Mouse (Mus musculus): ENCODE data around the gene Mcm8. TPM values are rescaled to one million over a fixed set of nuclear protein-coding genes. Genes with fewer than 3 reads are reported as not detected.

Gene Mcm8
- polyA plus RNA-seq, 1 experiment from 2014 or later: 8.9 TPM

DNA sequence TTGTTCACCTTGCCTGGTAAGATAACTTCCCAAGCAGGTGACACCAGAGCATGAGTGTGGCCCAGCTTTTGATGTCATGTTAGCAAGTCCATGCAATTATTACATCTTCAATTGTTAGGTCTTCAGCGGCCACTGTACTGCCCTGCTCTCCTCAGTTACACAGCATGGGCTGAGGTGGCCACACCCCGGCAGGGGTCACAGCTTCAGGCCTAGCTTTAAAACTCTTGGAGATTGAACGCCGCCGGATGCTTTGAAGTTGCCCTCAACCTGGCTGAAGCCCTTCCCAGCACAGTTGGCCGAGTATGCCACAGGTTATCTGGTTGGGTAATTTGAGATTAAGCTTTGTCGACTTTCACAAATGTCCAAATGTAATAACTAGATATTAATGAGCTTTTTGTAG is 31.6 kb downstream of the Mcm8 start:
- ATAC-seq (ENCODE audit: low read depth): no peak
- Histone ChIP-seq H3K4me1 (replicated peaks) (peaks cover 46% of the 10 kb centered on the region), H3K4me3 (replicated peaks) (peak overlapping the region; percentile 87), H3K27ac (no peak overlapping the region), H3K9ac (peak overlapping the region; percentile 93), H3K4me2 (peak overlapping the region; percentile 91), H3K36me3 (peaks cover 12% of the 10 kb centered on the region), H3K9me3 (replicated peaks) (no peaks in the 10 kb centered on the region), H3K27me3 (no peaks in the 10 kb centered on the region)
- 31% methylated on average over 7 of the region's 7 CpGs for WGBS (ENCODE audit: insufficient replicate concordance)
- no peak for DNase-seq

DNA sequence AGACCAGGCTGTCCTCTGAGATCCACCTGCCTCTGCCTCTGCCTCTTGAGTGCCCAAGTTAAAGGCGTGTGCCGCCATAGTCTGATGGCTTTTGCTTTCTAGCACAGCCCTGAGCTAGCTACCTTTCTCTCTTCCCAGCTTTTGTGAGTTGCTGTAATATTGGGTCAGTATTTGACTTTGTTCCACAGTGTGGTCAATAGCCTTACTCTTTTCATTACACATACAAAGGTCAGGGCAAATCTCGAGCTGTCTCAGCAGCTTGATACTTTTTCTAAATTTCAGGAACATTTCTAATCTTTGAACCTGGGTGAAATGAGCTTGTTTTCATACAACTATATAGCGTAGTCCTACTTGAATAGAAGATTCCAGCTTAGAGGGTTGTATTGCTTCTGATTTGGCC is 32.4 kb downstream of the Mcm8 start:
- Histone ChIP-seq H3K9me3 (replicated peaks) (no peaks in the 10 kb centered on the region), H3K4me2 (peak overlapping the region; percentile 91; the same call in 1 of the 2 replicates), H3K27me3 (no peaks in the 10 kb centered on the region), H3K27ac (no peak overlapping the region), H3K4me3 (replicated peaks) (no peak overlapping the region), H3K9ac (peak overlapping the region; percentile 93; the same call in 1 of the 2 replicates), H3K36me3 (peaks cover 12% of the 10 kb centered on the region), H3K4me1 (replicated peaks) (peaks cover 46% of the 10 kb centered on the region)
- DNase-seq (no peak), ATAC-seq (ENCODE audit: low read depth) (no peak)
- 77% methylated on average over 4 of the region's 4 CpGs for WGBS (ENCODE audit: insufficient replicate concordance)

- DNase-seq (no peak), ATAC-seq (ENCODE audit: low read depth) (no peak)
- Histone ChIP-seq H3K27ac (no peak overlapping the region), H3K4me2 (no peak overlapping the region), H3K4me3 (replicated peaks) (no peak overlapping the region), H3K36me3 (peaks cover 15% of the 10 kb centered on the region), H3K9me3 (replicated peaks) (no peaks in the 10 kb centered on the region), H3K4me1 (replicated peaks) (peaks cover 46% of the 10 kb centered on the region), H3K9ac (no peak overlapping the region), H3K27me3 (no peaks in the 10 kb centered on the region)
- 85% methylated on average over 6 of the region's 6 CpGs for WGBS (ENCODE audit: insufficient replicate concordance)
Observed at GRCm38 (mm10) chr2:132849141-132849540, 33.2 kb downstream of the Mcm8 start.

- 73% methylated on average over 1 of the region's 1 CpGs for WGBS (ENCODE audit: insufficient replicate concordance)
- no peaks in the 10 kb centered on the region for H3K9me3 ChIP-seq (replicated peaks)
- peaks cover 14% of the 10 kb centered on the region for H3K36me3 ChIP-seq
- no peak overlapping the region for H3K4me3 ChIP-seq (replicated peaks)
- DNase-seq (no peak), ATAC-seq (ENCODE audit: low read depth) (no peak)
- H3K4me2 ChIP-seq: no peak overlapping the region
- peaks cover 32% of the 10 kb centered on the region for H3K4me1 ChIP-seq (replicated peaks)
- H3K9ac ChIP-seq: no peak overlapping the region
- H3K27me3 ChIP-seq: no peaks in the 10 kb centered on the region
- no peak overlapping the region for H3K27ac ChIP-seq
Observed at GRCm38 (mm10) chr2:132853051-132853450, 37.1 kb downstream of the Mcm8 start.

DNA sequence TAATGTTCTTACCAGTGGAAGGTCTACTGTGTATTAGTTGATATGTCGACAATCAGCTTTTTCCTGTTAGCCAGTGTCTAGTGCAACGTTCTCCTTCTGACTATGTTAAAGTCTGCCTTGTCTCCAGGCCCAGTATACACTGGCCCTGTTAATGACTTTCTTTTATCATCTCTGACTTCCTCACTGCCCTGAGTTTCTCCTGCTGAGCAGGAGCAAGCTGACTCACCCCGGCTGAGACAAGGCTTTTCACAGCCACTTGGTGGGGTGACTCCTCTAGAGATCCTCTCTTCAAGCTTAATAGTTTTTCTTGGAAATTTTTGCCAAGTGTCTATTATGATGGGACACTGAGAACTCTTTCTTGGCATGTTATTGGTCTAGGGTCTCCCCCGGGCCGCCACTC is 40.4 kb downstream of the Mcm8 start:
- H3K36me3 ChIP-seq: peaks cover 5% of the 10 kb centered on the region; the same call in 1 of the 2 replicates
- H3K4me1 ChIP-seq (replicated peaks): peaks cover 11% of the 10 kb centered on the region
- no peak overlapping the region for H3K4me3 ChIP-seq (replicated peaks)
- no peak overlapping the region for H3K4me2 ChIP-seq
- H3K27ac ChIP-seq: no peak overlapping the region
- no peaks in the 10 kb centered on the region for H3K9me3 ChIP-seq (replicated peaks)
- no peak overlapping the region for H3K9ac ChIP-seq
- no peaks in the 10 kb centered on the region for H3K27me3 ChIP-seq
- 53% methylated on average over 5 of the region's 5 CpGs for WGBS (ENCODE audit: insufficient replicate concordance)
- DNase-seq: no peak
- no peak for ATAC-seq (ENCODE audit: low read depth)

GRCm38 (mm10) chr2:132860435-132860834 is 44.5 kb downstream of the Mcm8 start:
- H3K4me2 ChIP-seq: no peak overlapping the region
- H3K9me3 ChIP-seq (replicated peaks): no peaks in the 10 kb centered on the region
- no peak for ATAC-seq (ENCODE audit: low read depth)
- peaks cover 9% of the 10 kb centered on the region; the same call in 1 of the 2 replicates for H3K36me3 ChIP-seq
- H3K4me3 ChIP-seq (replicated peaks): no peak overlapping the region
- no peak for DNase-seq
- H3K27me3 ChIP-seq: no peaks in the 10 kb centered on the region
- H3K9ac ChIP-seq: no peak overlapping the region
- H3K4me1 ChIP-seq (replicated peaks): no peaks in the 10 kb centered on the region
- H3K27ac ChIP-seq: no peak overlapping the region

DNA sequence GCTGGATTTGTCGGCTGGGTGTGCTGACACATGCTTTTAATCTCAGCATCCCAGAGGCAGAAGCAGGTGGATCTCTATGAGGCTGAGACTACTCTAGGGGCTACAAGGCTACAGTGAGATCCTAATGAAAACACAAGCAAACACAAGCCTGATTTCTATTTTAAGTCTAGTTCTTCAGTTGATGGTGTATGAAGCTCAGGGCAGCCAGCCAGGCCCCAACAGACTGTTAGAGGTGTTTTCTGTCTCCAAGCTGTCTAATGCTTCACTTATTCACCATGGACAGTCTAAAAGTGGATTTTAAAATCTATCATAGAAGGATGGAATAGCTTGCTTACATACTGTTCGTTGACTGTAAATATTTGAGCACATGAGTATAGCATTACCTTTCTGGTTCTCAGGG is 45.5 kb downstream of the Mcm8 start:
- ATAC-seq (ENCODE audit: low read depth): no peak
- DNase-seq: no peak
- H3K36me3 ChIP-seq: peaks cover 15% of the 10 kb centered on the region; the same call in 1 of the 2 replicates
- WGBS (ENCODE audit: insufficient replicate concordance): 73% methylated on average over 2 of the region's 2 CpGs
- H3K9me3 ChIP-seq (replicated peaks): no peaks in the 10 kb centered on the region
- no peak overlapping the region for H3K4me3 ChIP-seq (replicated peaks)
- no peak overlapping the region for H3K27ac ChIP-seq
- H3K4me2 ChIP-seq: no peak overlapping the region
- no peaks in the 10 kb centered on the region for H3K27me3 ChIP-seq
- no peak overlapping the region for H3K9ac ChIP-seq
- H3K4me1 ChIP-seq (replicated peaks): no peaks in the 10 kb centered on the region

GRCm38 (mm10) chr2:132863325-132863724 is 47.4 kb downstream of the Mcm8 start:
- 87% methylated on average over 2 of the region's 2 CpGs for WGBS (ENCODE audit: insufficient replicate concordance)
- DNase-seq (no peak), ATAC-seq (ENCODE audit: low read depth) (no peak)
- Histone ChIP-seq H3K4me3 (replicated peaks) (no peak overlapping the region), H3K4me1 (replicated peaks) (no peaks in the 10 kb centered on the region), H3K27me3 (no peaks in the 10 kb centered on the region), H3K27ac (no peak overlapping the region), H3K9ac (no peak overlapping the region), H3K9me3 (replicated peaks) (no peaks in the 10 kb centered on the region), H3K4me2 (no peak overlapping the region), H3K36me3 (peaks cover 20% of the 10 kb centered on the region)

GRCm38 (mm10) chr2:132867521-132867920 is 51.6 kb downstream of the Mcm8 start:
- WGBS (ENCODE audit: insufficient replicate concordance): 46% methylated on average over 5 of the region's 5 CpGs
- no peaks in the 10 kb centered on the region for H3K4me1 ChIP-seq (replicated peaks)
- no peak overlapping the region for H3K4me2 ChIP-seq
- no peak for DNase-seq
- H3K9ac ChIP-seq: no peak overlapping the region
- no peaks in the 10 kb centered on the region for H3K9me3 ChIP-seq (replicated peaks)
- H3K27ac ChIP-seq: no peak overlapping the region
- H3K27me3 ChIP-seq: no peaks in the 10 kb centered on the region
- H3K36me3 ChIP-seq: peaks cover 17% of the 10 kb centered on the region
- ATAC-seq (ENCODE audit: low read depth): no peak
- H3K4me3 ChIP-seq (replicated peaks): no peak overlapping the region

DNA sequence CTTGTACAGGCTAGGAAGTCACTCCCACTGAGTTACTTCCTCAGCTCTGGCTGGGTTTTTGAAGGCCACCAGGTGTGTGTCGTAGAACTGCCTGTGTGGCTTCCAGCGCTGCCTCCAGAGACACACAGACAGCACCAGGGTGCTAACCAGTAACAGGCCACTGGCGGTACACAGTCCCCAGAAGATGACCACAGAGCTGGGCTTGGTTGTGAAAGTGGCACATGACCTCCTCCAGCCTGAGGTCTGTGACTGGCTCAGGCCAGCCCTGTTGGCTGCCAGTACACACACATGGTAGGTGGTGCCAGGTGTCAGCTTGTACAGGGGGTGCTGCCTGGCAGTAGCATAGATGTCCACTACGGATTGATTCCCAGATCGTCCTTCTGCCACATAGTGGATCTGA is 53.7 kb downstream of the Mcm8 start:
- DNase-seq (no peak), ATAC-seq (ENCODE audit: low read depth) (no peak)
- Histone ChIP-seq H3K9me3 (replicated peaks) (no peaks in the 10 kb centered on the region), H3K9ac (no peak overlapping the region), H3K4me2 (no peak overlapping the region), H3K27me3 (no peaks in the 10 kb centered on the region), H3K4me3 (replicated peaks) (no peak overlapping the region), H3K36me3 (peaks cover 11% of the 10 kb centered on the region), H3K27ac (no peak overlapping the region), H3K4me1 (replicated peaks) (no peaks in the 10 kb centered on the region)
- 66% methylated on average over 5 of the region's 5 CpGs for WGBS (ENCODE audit: insufficient replicate concordance)

GRCm38 (mm10) chr2:132870286-132870685 is 54.3 kb downstream of the Mcm8 start:
- ATAC-seq (ENCODE audit: low read depth): no peak
- Histone ChIP-seq H3K27me3 (no peaks in the 10 kb centered on the region), H3K9ac (no peak overlapping the region), H3K27ac (no peak overlapping the region), H3K36me3 (peaks cover 11% of the 10 kb centered on the region), H3K4me2 (no peak overlapping the region), H3K4me3 (replicated peaks) (no peak overlapping the region), H3K9me3 (replicated peaks) (no peaks in the 10 kb centered on the region), H3K4me1 (replicated peaks) (no peaks in the 10 kb centered on the region)
- 67% methylated on average over 4 of the region's 4 CpGs for WGBS (ENCODE audit: insufficient replicate concordance)
- DNase-seq: no peak

- no peak overlapping the region for H3K9ac ChIP-seq
- no peak overlapping the region for H3K4me3 ChIP-seq (replicated peaks)
- 52% methylated on average over 3 of the region's 3 CpGs for WGBS (ENCODE audit: insufficient replicate concordance)
- H3K36me3 ChIP-seq: peaks cover 5% of the 10 kb centered on the region; the same call in 1 of the 2 replicates
- no peak for ATAC-seq (ENCODE audit: low read depth)
- no peaks in the 10 kb centered on the region for H3K4me1 ChIP-seq (replicated peaks)
- H3K27ac ChIP-seq: no peak overlapping the region
- H3K4me2 ChIP-seq: no peak overlapping the region
- H3K9me3 ChIP-seq (replicated peaks): no peaks in the 10 kb centered on the region
- 0 out of 2 replicates have a peak, but pooled peaks cover 5% of the 10 kb centered on the region for H3K27me3 ChIP-seq
- DNase-seq: no peak
Observed at GRCm38 (mm10) chr2:132871663-132872062, 55.7 kb downstream of the Mcm8 start.

Measured in liver, embryonic 13.5 days (tissue).